Mouse (Mus musculus) fibroblast of lung, adult 2 months (primary cell): Measurements from ENCODE around the gene Vmn2r118.

Experiments
- DNase-seq: peaks from one replicate; pipeline ENCODE4 v3.0.0-alpha.2; 2011; ENCODE audit warnings: low read depth

The Vmn2r118 gene

DNA sequence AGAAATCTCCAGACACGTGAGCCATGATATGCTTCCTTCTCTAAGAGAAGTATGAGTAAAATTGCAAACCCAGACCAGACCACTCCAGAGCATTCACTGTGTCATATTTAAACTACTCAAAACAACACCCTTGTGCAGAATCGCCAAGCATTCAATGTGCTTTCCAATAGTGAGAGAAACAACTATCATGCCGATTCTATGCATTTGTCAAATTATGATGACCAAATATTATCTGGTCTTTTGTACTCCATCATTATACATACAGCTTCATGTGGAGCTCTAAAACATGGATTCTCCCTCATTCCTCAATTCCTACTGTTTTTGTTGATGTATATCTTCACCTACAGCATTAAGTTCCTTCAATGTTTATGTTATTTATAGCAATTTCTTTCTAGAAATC is at the start of gene Vmn2r118:
Vmn2r118 (minus strand) TSS at position 101 of the 400 bp plus-strand sequence.
- DNase-seq = no peak

DNA sequence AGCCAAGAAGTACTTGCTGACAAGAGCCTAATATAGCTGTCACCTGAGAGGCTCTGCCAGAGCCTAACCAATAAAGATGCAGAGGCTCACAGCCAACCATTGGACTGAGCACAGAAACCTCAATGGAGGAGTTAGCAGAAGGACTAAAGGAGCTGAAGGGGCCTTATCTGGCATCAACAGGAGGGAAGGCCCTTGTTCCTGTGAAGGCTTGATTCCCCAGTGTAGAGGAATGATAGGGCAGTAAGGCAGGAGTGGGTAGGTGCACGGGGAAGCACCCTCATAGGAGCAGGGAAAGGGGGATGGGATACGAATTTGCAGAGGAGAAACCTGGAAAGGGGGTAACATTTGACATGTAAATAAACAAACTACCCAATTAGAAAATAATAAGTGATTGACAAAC is 36.1 kb upstream of the Vmn2r118 start:
- no peak for DNase-seq

DNA sequence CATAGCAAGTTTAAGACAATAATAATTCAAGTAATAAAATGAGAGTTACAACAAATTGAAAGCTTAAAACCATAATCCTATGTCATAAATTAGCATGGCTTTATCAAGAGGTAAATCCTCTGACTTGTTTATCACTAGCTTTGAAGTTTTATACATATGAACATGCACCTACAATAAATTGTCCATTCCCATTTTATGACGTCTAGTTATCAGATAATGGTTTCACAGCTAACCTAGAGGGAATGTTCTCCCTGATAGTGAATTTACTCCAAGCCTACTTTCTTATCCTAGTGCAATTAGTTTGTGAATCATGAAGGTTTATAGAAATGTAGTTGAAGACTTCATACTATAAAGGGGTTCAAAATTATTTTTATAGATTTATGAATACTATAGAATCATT is 34.2 kb downstream of the Vmn2r118 start:
- DNase-seq = no peak

DNA sequence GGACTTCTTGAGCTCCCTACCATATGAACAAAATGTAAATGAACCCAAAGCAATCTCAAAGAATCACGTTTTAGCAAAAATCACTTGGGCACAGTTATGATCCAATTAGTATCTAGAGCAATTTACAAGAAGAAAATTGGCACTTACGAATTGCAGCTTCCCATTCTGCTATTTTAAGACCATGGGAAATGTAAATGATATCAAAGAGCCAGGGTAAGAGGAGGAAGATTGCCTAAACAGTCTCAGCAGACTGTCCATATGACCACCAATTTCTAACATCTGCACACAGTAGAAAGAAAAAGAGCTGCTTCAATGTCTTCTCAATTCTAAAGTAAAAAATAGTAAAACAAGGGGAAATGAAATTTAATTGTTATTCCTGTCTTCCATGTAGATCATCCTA is 63.2 kb downstream of the Vmn2r118 start:
- DNase-seq = no peak

DNA sequence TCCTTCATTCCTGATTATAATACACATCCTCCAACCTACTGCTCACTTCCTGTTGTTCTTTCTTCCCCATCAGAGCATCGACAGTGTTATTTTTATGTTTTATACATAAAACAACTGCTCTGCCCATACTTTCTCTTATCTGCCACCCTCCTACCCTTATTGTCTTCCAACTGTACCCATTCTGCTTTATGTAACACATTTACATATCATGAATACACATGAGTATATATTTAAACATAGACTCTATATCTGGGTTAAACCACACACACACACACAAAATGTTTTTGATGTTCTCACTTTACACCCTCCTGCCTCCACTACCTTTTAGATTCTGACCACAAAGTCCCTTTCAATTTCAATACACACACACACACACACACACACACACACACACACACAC is 76.5 kb downstream of the Vmn2r118 start:
- DNase-seq = no peak
